Mouse (Mus musculus) spleen, adult 2 months (tissue): Measurements from ENCODE around the gene Hrh2.

Experiments
- CTCF ChIP-seq: fragments of 200-500 bp; IDR thresholded peaks from 2 replicates; pipeline ENCODE4 v1.5.1; 2011; ENCODE audit warnings: mild to moderate bottlenecking, inconsistent platforms; ENCODE audit not compliant: insufficient read depth, insufficient read length, insufficient replicate concordance; ENCODE audit errors: extremely low read depth
- POLR2A ChIP-seq: fragments of 200-500 bp; IDR thresholded peaks from 2 replicates; pipeline ENCODE4 v1.6.1; 2011; ENCODE audit warnings: low read depth, low read length, inconsistent platforms

DNA sequence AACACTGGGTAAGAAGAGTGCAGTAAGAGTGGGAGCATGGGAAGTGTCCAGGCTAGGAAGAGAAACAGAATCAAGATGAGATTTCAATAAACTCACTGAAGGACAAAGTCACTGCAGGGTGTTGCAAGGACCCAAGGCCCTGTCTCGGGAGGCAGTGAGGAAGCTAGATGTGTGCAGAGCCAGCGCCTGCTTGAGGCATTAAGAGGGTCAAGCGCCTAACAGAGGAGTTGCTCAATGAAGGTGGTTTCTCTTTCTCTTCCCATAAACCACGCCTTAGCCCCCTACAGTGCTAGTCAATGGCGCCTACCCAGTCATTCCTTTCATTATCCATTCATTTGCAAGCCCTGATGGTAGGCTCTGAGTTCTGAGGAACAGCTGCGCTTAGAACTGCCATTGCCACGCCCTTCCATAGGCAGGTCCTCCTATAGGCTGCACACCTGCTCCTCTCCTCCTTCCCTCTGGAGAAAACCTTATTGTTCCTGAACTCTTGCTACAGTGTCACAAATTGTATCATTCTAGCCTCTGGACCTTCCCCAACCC lies 23.9 kb downstream of the Hrh2 start:
- TF ChIP-seq CTCF (no peak), POLR2A (no peak)
